Comparison of ENCODE assay signal across 1 mouse cellular context in genomic region chr4:108999999-109000950, GRCm38 (mm10).
TF ChIP-seq lines count a peak whose summit lies in the region.

TSS of gene Nrd1 (plus strand) at chr4:109000655.

TF ChIP-seq in CH12.LX, 34 proteins besides CTCF, POLR2A, EP300 and RAD21 (continued from another document):
- no peak for TF ChIP-seq RCOR1 (conservative IDR thresholded peaks at IDR 0.05; ENCODE audit: low read depth, low read length)
- peak; percentile 48; the same call in 1 of the 2 replicates for TF ChIP-seq MAFK (IDR thresholded peaks at IDR 0.05; ENCODE audit: insufficient replicate concordance, low read length)
- TF ChIP-seq JUND (conservative IDR thresholded peaks at IDR 0.05; ENCODE audit: low read depth, low read length): no peak
- peak; percentile 99 for TF ChIP-seq USF1 (IDR thresholded peaks at IDR 0.05; ENCODE audit: low read depth, low read length)
- TF ChIP-seq SIN3A (IDR thresholded peaks at IDR 0.05; ENCODE audit: low read length): peak; percentile 81
- peak; percentile 91 for TF ChIP-seq ZMIZ1 (IDR thresholded peaks at IDR 0.05; ENCODE audit: low read depth, low read length)
- TF ChIP-seq NELFE (IDR thresholded peaks at IDR 0.05; ENCODE audit: low read depth, low read length): peak; percentile 84
- TF ChIP-seq UBTF (IDR thresholded peaks at IDR 0.05; ENCODE audit: low read depth, low read length): peak; percentile 91
- no peak for TF ChIP-seq ZC3H11A (IDR thresholded peaks at IDR 0.05; ENCODE audit: low read depth, low read length)
- TF ChIP-seq IRF4 (IDR thresholded peaks at IDR 0.05; ENCODE audit: low read depth, low read length): no peak
- no peak for TF ChIP-seq CHD1 (IDR thresholded peaks at IDR 0.05; ENCODE audit: low read depth, low read length)
- no peak for TF ChIP-seq SMC3 (IDR thresholded peaks at IDR 0.05; ENCODE audit: low read depth, low read length)
